Mouse (Mus musculus): ENCODE data around the gene Sec24b. TPM values are rescaled to one million over a fixed set of nuclear protein-coding genes. Genes with fewer than 3 reads are reported as not detected.

Sec24b gene
- total RNA-seq, 2 experiments from 2014 or later, result 9.3 to 17.9 TPM

DNA sequence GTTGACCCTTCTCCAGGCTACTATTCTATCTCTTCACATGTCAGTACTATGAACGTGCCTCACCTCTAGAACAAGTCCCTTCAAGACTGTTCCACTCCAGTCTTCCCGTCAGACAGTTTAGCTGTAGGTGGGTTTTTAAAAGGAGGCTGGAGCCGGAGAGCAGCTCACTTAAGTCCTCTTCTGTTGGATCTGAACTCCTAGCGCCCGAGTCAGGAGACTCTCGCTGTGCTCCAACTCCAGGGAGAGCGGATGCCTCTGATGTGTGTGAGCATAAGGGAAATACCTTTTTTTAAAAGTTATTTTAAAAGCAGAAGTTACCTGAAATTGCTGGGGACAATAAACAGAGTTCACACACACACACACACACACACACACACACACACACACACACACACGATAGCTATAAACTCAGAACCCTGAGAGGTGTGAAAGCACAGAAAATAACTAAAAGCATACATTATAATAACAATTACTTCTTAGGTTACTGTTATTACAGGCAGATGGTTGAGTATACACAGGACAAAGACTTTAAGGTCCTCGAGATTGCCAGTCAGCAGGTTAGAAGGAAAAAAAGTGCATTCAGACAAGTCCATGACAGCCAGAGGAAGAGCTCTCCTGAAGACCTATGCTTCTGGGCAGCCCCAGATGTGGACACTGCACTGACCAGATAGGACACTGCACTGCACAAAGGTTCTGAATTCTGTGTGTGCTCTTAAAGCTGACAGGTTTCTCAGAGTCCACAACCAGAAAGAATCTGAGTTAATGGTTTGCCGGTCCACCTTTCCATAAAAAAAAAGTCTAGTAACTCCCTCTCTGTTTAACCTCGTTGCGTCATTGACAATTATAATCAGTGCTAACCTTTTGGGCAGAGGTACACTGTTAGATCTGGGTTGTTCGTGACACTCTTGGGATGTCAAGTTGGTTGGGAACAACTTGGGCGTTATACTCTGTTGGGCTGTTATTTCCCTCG is 5.7 kb downstream of the Sec24b start:
- ATAC-seq (replicated peaks; ENCODE audit: low FRiP score, poor library complexity, severe bottlenecking), result no peak

DNA sequence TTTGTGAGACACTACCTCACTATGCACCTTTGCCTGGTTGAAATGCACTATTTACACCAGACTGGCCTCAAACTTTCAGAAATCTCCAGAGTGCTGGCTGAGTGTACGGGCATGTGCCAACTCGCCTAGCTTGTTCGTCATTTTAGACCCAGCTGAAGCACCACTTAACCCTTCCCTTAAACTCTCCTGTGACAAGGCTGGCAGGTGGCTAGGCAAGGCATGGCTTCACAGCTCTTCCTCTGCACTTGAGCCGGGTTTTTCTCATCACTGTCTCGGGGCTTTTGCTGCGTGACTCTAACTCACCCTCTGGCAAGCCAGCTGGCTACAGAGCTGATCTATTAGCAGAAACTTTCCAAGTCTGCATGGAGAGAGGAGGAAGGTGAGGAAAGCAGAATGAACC is 6.8 kb downstream of the Sec24b start:
- ATAC-seq (replicated peaks; ENCODE audit: low FRiP score, poor library complexity, severe bottlenecking), result no peak

GRCm38 (mm10) chr3:130053340-130054066 is 7.8 kb downstream of the Sec24b start:
- ATAC-seq (replicated peaks; ENCODE audit: low FRiP score, poor library complexity, severe bottlenecking), result no peak

DNA sequence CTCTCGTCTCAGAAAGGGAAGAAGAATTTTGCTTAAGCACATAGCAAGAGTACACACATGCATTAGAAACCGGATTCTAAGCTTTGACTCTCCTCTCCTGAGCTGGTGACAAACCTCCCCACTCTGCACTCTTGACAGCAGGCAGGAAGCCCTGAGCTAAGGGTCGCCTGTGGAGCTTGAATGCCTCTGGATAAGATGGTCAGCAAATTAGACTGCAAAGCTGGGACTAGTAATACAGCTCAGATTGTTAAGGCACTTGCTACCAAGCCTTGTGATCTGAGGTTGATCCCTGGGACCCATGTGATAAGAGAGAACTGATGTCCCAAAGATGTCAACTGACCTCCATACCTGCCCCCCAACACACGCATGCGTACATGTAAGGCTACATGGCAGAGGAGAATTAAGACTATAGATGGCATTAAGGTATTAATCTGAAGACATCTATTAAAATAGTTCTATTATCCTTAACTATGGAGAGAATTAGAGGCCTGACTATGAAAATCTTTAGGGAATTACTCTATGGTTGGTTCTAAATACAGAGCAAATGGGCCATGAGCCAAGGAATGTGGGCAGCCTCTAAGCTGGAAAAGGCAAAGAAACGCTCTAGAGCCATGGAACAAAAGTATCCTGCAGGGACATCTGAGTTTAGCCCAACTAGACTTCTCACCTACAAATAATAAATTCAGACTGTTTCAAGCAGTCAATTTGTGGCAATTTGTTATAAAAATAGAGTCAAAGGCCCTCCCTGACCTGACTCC is 8.6 kb downstream of the Sec24b start:
- ATAC-seq (replicated peaks; ENCODE audit: low FRiP score, poor library complexity, severe bottlenecking), result no peak

DNA sequence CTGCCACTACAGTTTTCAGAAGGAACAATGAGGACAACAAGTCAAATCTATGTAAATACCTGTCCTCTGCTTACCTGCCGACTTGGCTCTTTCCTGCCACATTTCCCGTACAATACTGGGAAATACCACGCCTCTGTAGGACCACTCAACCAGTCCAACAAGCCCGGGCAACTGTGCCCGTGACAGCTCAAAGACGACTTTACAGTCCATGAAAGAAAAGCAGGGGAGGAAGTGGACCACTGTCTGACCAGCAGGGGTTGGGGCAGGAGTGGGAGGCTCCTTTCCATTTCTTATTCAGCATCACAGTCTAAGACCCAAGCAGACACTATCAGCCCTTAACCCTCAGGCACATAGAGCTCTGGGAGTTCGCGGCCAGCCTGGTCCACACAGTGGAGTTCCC is 9.2 kb downstream of the Sec24b start:
- ATAC-seq (replicated peaks; ENCODE audit: low FRiP score, poor library complexity, severe bottlenecking), result no peak

GRCm38 (mm10) chr3:130040711-130041110 is 20.6 kb downstream of the Sec24b start:
- ATAC-seq (replicated peaks; ENCODE audit: low FRiP score, poor library complexity, severe bottlenecking), result no peak

- ATAC-seq (replicated peaks; ENCODE audit: low FRiP score, poor library complexity, severe bottlenecking), result no peak
These were observed 21.3 kb downstream of the Sec24b start for GRCm38 (mm10) chr3:130040017-130040416.

DNA sequence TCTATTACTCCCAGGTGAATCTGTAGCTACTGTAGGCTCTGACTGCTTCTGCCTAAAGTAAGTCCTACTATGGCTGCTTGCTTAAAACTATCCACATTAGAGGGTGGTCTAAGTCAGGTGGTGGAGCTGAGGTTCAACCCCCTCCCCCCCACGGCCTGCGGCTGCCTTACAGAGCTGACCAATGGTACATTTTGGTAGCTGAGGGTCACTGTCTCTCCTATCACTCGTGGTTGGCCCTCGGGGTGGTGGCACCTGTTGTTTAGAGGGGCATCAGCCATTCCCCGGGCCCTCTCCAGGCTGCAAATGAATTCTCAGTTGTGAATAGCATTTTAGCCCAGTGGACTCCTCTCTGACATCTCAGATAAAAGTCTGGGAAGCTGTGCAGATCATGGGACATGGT is 32.6 kb downstream of the Sec24b start:
- ATAC-seq (replicated peaks; ENCODE audit: low FRiP score, poor library complexity, severe bottlenecking), result no peak

DNA sequence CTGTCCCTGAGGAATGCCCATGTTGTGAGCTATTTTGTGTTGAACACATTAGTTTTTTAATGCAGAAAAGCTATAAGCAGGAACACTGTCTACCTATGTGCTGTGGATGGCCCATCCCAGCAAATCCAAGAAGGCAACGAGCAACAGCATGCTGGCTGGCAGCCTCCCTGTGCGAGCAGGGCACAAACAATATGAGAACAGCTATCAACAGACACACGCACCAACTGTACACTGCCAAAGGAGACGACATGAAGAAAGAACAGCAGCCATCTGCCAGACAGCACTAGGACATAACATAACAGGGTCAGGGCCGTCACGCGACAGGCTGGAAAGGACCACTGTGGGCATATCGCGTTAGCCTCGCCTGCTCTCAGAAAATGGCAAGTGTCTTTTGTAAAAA is 35.2 kb downstream of the Sec24b start:
- no peak for ATAC-seq (replicated peaks; ENCODE audit: low FRiP score, poor library complexity, severe bottlenecking)

- ATAC-seq (replicated peaks; ENCODE audit: low FRiP score, poor library complexity, severe bottlenecking), result no peak
These were observed 35.8 kb downstream of the Sec24b start for GRCm38 (mm10) chr3:130025556-130025955.

DNA sequence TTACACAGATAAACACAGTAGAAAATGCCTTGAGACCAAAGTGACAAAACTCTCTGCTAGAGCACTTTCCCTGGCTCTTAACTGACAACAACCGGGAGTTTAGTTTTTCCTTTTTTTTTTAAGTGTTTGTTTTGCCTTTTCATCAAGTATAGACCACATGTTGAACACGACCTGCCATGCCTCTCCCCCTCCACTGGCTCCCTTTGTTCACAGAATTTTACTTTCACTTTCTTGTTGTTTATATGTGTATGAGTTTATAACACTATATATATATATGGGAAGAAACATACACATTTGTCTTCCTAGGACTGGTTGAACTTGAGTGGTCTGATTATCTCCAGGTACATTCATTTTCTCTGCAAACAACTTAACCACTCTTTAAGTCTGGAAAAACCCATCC is 48.4 kb downstream of the Sec24b start:
- ATAC-seq (replicated peaks; ENCODE audit: low FRiP score, poor library complexity, severe bottlenecking), result no peak

GRCm38 (mm10) chr3:130011236-130011635 is 50.1 kb downstream of the Sec24b start:
- ATAC-seq (replicated peaks; ENCODE audit: low FRiP score, poor library complexity, severe bottlenecking), result no peak

DNA sequence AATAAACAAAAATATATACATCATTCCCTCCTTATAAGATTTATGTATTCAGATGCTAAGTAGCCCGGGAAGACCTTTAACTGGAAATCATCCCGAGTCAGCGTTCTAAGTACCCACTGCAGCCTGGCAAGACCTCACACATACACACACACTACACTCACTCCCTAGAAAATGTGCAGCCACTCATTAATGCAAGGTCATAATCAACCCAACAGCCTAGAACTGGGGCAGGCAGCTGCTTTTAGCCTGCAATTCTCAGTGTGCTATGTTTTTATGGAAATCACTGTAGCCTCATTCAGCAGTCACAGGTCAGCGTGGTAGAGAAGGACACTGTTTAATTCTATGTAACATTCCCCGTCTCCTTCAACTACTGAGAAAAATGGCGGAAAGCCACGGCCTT is 55.2 kb downstream of the Sec24b start:
- ATAC-seq (replicated peaks; ENCODE audit: low FRiP score, poor library complexity, severe bottlenecking), result no peak

DNA sequence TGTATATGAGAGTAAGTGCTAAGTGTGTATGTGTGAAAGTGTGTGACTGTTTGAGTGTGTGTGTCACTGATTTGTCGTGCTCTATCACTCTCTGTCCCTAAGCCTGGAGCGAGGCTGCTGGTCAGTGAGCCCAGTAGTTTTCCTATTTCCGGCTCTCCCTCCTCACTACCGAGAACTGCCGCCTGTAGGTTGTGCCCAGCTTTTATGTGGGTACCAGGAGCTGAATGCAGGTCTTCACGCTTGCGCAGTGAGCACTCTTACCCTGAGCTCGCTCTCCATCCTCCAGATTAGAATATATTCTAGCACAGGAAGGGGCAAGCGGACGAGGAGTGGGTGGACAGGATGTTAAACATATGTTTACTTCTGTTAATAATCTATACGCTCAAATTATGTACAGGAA is 60.4 kb downstream of the Sec24b start:
- ATAC-seq (replicated peaks; ENCODE audit: low FRiP score, poor library complexity, severe bottlenecking), result no peak

DNA sequence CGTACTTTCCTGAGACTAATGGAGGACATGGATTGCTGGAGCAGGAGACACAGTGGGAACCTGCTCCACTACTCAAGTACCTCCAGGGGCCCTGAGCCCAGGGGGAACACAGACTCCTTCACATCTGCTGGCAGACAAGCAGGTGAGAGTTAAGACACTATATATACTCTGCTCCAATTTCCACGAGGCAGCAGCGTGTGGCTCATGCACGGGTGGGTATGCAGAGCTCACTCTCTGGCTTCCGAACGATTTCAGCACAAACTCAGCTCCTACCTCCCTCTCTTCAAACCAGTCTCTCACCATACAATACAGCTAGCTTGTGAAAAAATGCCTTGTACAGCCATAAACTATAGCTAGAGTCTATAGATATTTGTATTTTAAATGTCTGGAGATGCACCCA is 62.8 kb downstream of the Sec24b start:
- ATAC-seq (replicated peaks; ENCODE audit: low FRiP score, poor library complexity, severe bottlenecking), result no peak

GRCm38 (mm10) chr3:129998001-129998400 is 63.4 kb downstream of the Sec24b start:
- ATAC-seq (replicated peaks; ENCODE audit: low FRiP score, poor library complexity, severe bottlenecking), result no peak

DNA sequence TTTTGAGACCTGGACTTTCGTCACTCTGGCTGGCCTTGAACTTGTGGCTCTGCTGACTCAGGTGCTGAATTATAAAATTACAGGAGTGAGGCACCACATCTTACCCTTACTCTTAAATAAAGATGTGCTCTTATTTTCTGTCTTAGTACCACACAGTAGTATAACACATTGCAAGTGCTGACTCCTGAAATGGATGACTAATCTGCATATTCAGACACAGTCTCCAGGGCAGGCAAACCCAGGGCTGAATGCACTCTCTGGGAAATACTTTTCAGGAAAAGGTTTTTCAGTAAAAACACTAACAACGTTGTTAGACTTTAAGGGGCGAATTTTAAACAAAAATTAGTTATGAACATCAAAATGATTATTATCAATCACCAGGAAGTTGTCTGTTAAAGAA is 64.0 kb downstream of the Sec24b start:
- no peak for ATAC-seq (replicated peaks; ENCODE audit: low FRiP score, poor library complexity, severe bottlenecking)

- ATAC-seq (replicated peaks; ENCODE audit: low FRiP score, poor library complexity, severe bottlenecking), result no peak
These were observed 74.1 kb downstream of the Sec24b start for GRCm38 (mm10) chr3:129987297-129987696.

DNA sequence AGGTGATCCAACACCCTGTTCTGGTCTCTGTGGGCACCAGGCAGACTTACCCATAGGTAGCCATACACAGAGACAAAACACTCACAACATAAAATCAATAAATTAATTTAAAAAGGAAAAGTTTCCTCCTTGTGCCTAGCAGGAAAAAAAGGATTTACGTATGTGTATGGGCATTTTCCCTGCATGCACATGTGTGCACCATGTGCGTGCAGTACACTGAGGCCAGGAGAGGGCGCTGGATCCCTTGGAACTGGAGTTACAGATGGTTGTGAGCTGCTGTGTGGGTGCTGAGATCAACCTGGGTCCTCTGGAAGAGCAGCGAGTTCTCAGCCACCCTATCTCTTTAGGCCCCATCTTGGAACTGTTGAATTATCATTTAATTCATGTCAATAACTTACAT is 76.0 kb downstream of the Sec24b start:
- ATAC-seq (replicated peaks; ENCODE audit: low FRiP score, poor library complexity, severe bottlenecking), result no peak

GRCm38 (mm10) chr3:129984797-129985196 is 76.6 kb downstream of the Sec24b start:
- no peak for ATAC-seq (replicated peaks; ENCODE audit: low FRiP score, poor library complexity, severe bottlenecking)
